Mouse (Mus musculus) bone marrow, adult 2 months (tissue): ENCODE measurements around the gene A4gnt. TPM values are rescaled to one million over a fixed set of nuclear protein-coding genes. Genes with fewer than 3 reads are reported as not detected.
A peak's percentile ranks its signal among the peaks of the same experiment; 100 is the strongest.

Source experiments
- H3K27ac ChIP-seq: fragments of 200-500 bp; 2 replicates; pipeline ENCODE4 v1.5.1; 2012; ENCODE audit warnings: low read depth, mild to moderate bottlenecking, control low read depth, inconsistent platforms, low read length; ENCODE audit not compliant: control insufficient read depth, poor library complexity, insufficient read depth
- H3K4me1 ChIP-seq: fragments of 200-500 bp; 2 replicates; pipeline ENCODE4 v1.6.1; 2011; ENCODE audit warnings: low read length; ENCODE audit not compliant: control insufficient read depth, insufficient read depth
- H3K4me3 ChIP-seq: fragments of 200-500 bp; replicated peaks from 2 replicates; pipeline ENCODE3; 2011; ENCODE audit warnings: mild to moderate bottlenecking, low read depth, low read length, control low read depth; ENCODE audit not compliant: control insufficient read depth
- CTCF ChIP-seq: fragments of 200-500 bp; IDR thresholded peaks from 2 replicates; pipeline ENCODE4 v1.5.1; 2011; ENCODE audit warnings: low read length, control low read depth; ENCODE audit not compliant: control insufficient read depth, insufficient read depth
- POLR2A ChIP-seq: fragments of 200-500 bp; IDR thresholded peaks from 2 replicates; pipeline ENCODE4 v1.6.1; 2011; ENCODE audit warnings: low read depth, mild to moderate bottlenecking, control low read depth, low read length, borderline replicate concordance; ENCODE audit not compliant: control insufficient read depth
- WGBS: fragments of 180-500 bp; shearing (Covaris S2); methylation state at CpG from one replicate; pipeline ENCODE4 v1.1.7; 2018; 5-methylcytosine and 5-hydroxymethylcytosine counted together
- polyA plus RNA-seq: library from polyadenylated mRNA; stranded (reverse); fragments of >200 nt; gene quantifications from 2 replicates; pipeline ENCODE4 v1.2.4, GENCODE M21; 2011; ENCODE audit warnings: low replicate concordance; ENCODE audit not compliant: missing spikeins, insufficient read depth, insufficient read length

A4gnt gene
- polyA plus RNA-seq, 1 experiment, result not detected

DNA sequence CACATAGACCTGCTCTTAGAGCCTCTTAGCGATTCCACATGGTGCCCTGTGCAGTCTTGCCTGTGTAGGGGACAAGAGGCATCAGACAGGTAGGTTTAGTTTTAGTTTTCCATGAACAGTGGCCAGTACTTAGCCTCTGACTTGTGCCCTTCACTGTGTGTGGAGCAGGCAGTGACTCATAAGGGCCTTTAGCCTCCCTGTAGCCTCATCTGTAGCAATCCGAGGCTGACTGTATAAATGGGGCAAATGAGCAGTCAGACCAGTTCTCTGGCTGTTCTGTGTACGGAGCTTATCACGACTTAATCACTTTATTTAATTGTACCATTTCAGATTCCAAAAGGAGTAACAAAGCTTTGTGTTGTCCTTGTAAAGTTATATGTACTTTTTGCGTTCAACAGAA lies 27.7 kb downstream of the A4gnt start:
- no peak overlapping the region for H3K4me3 ChIP-seq
- no peaks in the 10 kb centered on the region for H3K4me1 ChIP-seq
- 80% methylated on average over 5 of the region's 5 CpGs for WGBS
- H3K27ac ChIP-seq, result no peak overlapping the region
- no peak for TF ChIP-seq POLR2A
- TF ChIP-seq CTCF, result no peak

DNA sequence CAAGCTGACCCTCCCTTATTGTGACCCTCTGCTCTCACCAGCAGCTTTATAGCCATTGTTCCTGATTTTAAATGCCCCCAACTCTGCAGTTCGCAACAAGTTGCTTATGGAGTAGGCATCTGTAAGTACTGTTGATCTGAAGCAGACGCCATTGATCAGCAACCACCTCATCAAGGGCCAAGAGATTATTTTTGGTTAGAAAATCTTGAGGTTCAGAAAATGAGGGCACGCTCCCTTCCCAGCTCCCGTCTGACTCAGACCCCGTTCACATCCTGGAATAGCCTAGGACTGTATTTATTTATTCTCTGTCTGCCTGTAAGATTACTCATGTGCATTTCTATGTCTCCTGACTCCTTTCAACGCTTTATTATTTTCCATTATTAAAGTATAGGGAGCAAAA lies 33.1 kb downstream of the A4gnt start:
- Histone ChIP-seq H3K4me3 (no peak overlapping the region), H3K4me1 (no peaks in the 10 kb centered on the region), H3K27ac (no peak overlapping the region)
- WGBS, result 81% methylated on average over 6 of the region's 6 CpGs
- no peak for TF ChIP-seq POLR2A
- TF ChIP-seq CTCF, result no peak

DNA sequence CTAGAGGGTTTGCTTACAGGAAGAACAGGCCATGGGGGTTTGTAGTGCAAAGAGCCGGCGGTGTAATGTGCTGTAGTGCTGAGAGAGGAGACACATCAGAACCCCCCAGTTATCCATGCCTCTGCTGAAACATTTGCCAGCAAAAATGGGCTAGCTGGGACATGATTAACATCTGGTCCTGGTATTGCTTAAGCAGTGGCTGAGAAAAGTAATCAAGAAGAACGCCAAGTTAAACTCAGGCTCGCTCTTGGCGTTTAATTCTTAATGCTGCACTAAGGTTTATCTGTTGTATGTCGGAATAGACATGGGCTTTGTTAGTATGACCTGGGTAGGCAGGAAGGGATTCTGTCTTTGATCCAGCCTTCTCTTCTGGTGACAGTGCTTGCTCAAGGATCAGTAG lies 33.8 kb downstream of the A4gnt start:
- H3K27ac ChIP-seq, result no peak overlapping the region
- no peaks in the 10 kb centered on the region for H3K4me1 ChIP-seq
- no peak overlapping the region for H3K4me3 ChIP-seq
- TF ChIP-seq CTCF, result no peak
- TF ChIP-seq POLR2A, result no peak
- WGBS, result 82% methylated on average over 6 of the region's 6 CpGs

DNA sequence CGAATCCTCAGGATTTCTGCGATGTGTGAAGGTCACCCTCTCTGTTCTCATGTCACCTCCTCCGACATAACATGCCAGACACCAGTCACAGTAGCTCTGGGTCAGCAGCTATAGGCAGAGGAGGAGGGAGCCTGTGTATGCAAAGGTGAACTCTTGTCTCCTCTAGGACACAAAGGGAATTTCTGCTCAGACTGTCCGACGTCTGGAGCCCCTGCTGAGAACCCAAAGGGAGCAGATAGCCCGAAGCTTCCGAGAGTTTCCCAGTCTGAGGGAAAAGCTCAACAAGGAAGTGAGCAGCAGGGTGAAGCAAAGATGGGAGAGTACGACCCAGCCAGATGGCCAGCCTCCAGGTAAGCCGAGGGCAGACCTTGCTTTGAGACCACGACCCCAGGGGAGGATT lies 48.5 kb downstream of the A4gnt start:
- Histone ChIP-seq H3K4me1 (no peaks in the 10 kb centered on the region), H3K27ac (no peak overlapping the region), H3K4me3 (no peak overlapping the region)
- no peak for TF ChIP-seq CTCF
- no peak for TF ChIP-seq POLR2A
- 85% methylated on average over 10 of the region's 10 CpGs for WGBS

DNA sequence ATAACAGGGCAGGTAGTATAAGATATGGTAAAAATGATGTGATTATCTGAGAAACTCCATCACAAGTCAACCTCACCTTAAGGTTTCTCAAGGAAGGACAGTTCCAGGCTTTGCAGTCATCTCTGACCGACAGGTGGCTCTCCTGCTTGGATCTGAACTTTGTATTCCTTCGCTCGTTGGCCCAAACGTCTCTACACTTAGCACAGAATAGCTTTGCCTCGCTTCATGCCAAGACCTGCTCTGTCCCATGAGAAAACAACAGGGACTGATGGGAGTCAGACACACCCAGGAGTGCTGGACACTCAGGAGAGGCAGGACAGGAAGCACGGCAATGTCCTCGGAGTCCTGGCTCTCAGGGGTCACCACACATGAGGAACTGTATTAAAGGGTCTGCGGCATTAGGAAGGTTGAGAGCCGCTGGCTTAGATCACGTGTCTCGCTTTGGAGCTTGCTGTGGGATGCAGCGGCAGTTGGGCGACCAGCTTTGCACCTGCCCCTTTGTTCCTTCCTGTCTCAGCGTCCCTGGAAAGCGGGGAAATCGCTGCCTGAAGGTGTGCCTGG lies 49.4 kb downstream of the A4gnt start:
- no peak overlapping the region for H3K27ac ChIP-seq
- H3K4me1 ChIP-seq, result no peaks in the 10 kb centered on the region
- H3K4me3 ChIP-seq, result no peak overlapping the region
- WGBS, result 73% methylated on average over 16 of the region's 16 CpGs
- TF ChIP-seq POLR2A (no peak), CTCF (no peak)

DNA sequence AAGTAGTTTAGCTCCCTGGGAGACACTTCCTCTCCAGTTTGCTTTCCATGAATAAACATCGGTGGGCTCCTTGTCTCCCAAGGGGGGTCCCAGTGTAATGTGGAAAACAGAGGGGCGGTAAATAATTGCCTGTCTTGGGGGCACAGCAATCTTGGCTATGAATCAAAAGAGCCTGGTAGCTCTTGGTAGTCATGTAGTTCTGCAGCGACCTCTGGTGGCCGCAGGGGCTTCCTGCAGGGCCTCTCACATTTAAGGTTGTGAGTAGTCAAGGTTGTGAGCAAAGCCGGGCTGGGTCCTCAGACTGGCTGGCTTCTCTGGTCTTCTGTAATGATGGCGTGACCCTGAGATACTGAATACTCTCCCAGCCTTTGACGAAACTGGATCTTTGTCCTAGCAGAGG lies 50.1 kb downstream of the A4gnt start:
- H3K4me1 ChIP-seq, result no peaks in the 10 kb centered on the region
- TF ChIP-seq POLR2A, result no peak
- TF ChIP-seq CTCF, result peak; percentile 69; the same call in 1 of the 2 replicates
- H3K27ac ChIP-seq, result no peak overlapping the region
- 24% methylated on average over 7 of the region's 7 CpGs for WGBS
- H3K4me3 ChIP-seq, result no peak overlapping the region

DNA sequence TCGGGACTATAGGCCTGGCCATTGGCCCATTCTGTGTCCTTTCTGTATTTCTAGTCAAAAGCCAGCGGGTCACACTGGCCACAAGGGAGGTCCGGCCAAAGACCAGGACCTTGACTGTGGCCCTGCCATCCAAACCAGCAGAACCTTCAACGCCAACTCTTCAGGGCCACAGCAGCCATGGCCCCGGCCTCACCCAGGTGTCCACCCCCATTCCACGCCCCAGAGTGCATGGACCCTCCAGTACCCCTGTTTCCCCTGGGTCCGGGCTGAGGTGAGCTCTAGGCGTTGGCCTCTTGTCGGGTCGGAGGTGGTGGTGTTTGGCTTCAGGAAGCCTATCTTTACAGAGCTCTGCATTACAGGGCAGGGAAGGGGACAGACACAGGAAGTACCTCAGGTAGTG lies 50.6 kb downstream of the A4gnt start:
- Histone ChIP-seq H3K4me1 (no peaks in the 10 kb centered on the region), H3K4me3 (no peak overlapping the region), H3K27ac (no peak overlapping the region)
- TF ChIP-seq CTCF, result no peak
- TF ChIP-seq POLR2A, result no peak
- WGBS, result 74% methylated on average over 10 of the region's 10 CpGs

DNA sequence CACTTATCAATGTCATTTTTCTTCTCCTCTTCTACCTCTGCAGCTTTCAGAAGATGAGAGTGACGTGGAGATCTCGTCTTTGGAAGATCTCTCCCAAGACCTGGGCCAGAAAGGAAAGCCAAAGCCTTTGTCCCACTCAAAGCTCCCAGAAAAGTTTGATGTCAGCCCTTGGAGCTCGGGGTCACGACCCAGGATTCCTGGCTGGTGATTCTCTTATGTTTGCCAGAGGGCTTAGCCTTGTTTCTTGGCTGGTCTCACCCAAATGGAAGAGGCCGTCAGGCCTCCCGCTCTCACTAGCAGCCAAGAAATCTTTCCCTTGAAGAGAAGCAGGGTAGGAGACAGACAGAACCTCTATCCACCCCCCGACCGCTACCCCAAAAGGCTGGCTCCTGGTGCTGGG lies 55.3 kb downstream of the A4gnt start:
- H3K27ac ChIP-seq, result no peak overlapping the region
- no peaks in the 10 kb centered on the region for H3K4me1 ChIP-seq
- H3K4me3 ChIP-seq, result no peak overlapping the region
- 84% methylated on average over 8 of the region's 8 CpGs for WGBS
- TF ChIP-seq POLR2A (no peak), CTCF (no peak)

DNA sequence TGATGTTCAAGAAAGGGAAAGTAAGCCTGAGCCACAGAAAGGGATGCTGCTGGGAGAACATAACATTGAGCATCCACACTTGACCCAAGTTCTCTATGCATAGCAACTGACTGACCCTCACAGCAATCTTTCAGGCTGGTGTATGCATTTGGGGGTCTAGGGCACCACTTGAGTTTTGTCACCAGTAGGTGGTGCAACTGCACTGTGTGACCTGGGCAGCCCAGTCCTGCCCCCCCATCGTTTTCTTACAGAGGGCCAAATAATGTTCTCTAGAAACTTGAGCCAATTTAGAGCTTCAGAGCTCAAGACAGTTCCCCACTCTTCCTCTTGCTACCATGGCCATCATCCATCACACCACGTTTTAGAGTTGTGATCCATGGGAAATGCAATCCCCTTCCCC lies 59.3 kb downstream of the A4gnt start:
- no peak overlapping the region for H3K27ac ChIP-seq
- TF ChIP-seq POLR2A (no peak), CTCF (no peak)
- no peak overlapping the region for H3K4me3 ChIP-seq
- no peaks in the 10 kb centered on the region for H3K4me1 ChIP-seq
- 33% methylated on average over 2 of the region's 2 CpGs for WGBS

Other genes with a start within 250 kb of the A4gnt start
- gene Mras, start 175.1 kb upstream of the A4gnt start, polyA plus RNA-seq, result 2.2 and 6.6 TPM in 2 replicates
- gene Nme9, start 161.0 kb upstream of the A4gnt start, polyA plus RNA-seq, result not detected in 2 replicates
- 8.0 and 11.9 TPM in 2 replicates for gene Armc8, start 43.6 kb upstream of the A4gnt start, polyA plus RNA-seq
- 15.1 and 16.2 TPM in 2 replicates for gene Dbr1, start 36.7 kb upstream of the A4gnt start, polyA plus RNA-seq
- 0.45 and 1.0 TPM in 2 replicates for gene Dzip1l, start 17.0 kb downstream of the A4gnt start, polyA plus RNA-seq
- gene Cldn18, start 104.8 kb downstream of the A4gnt start, polyA plus RNA-seq, result 0.60 TPM in 1 of 2 replicates, not detected in the other